Mouse (Mus musculus) MEL (cell line): Measurements from ENCODE around the gene Dtnb. TPM values are rescaled to one million over a fixed set of nuclear protein-coding genes. Genes with fewer than 3 reads are reported as not detected.

Experiments
- DNase-seq: peaks from one replicate; pipeline ENCODE4 v3.0.0; 2011; ENCODE audit warnings: low read depth, low spot score
- H3K27ac ChIP-seq: 2 replicates; pipeline ENCODE4 v1.5.1; 2012; ENCODE audit warnings: low read depth, mild to moderate bottlenecking, control low read depth, low read length, moderate library complexity; ENCODE audit not compliant: control insufficient read depth
- H3K27me3 ChIP-seq, 2 experiments: fragments of 150-350 bp in 1 of 2; sonication (generic) in 1 of 2; 2 replicates each; pipeline ENCODE4 v1.6.1; 2012; ENCODE audit warnings: low read length in 2 of 2, mild to moderate bottlenecking in 2 of 2, improper control_type of control experiment in 1 of 2, moderate library complexity in 1 of 2; ENCODE audit not compliant: insufficient read depth in 2 of 2, control insufficient read depth in 1 of 2
- H3K36me3 ChIP-seq, 2 experiments: 2 replicates each; pipeline ENCODE4 v1.6.1; 2012 to 2014; ENCODE audit warnings: low read length in 2 of 2, improper control_type of control experiment in 1 of 2, inconsistent platforms in 1 of 2, mild to moderate bottlenecking in 1 of 2; ENCODE audit not compliant: insufficient read depth in 2 of 2, control insufficient read depth in 1 of 2
- H3K4me1 ChIP-seq, 2 experiments: fragments of 150-350 bp in 1 of 2; sonication (generic) in 1 of 2; 2 replicates each; pipeline ENCODE4 v1.6.1; 2012; ENCODE audit warnings: low read length in 2 of 2, improper control_type of control experiment in 1 of 2, mild to moderate bottlenecking in 1 of 2; ENCODE audit not compliant: insufficient read depth in 2 of 2, control insufficient read depth in 1 of 2
- H3K4me3 ChIP-seq, 2 experiments: fragments of 150-350 bp in 1 of 2; sonication (generic) in 1 of 2; 2 replicates each; pipeline ENCODE4 v1.5.1; 2012; ENCODE audit warnings: low read depth in 2 of 2, low read length in 2 of 2, mild to moderate bottlenecking in 2 of 2, moderate library complexity in 2 of 2, control low read depth in 1 of 2, improper control_type of control experiment in 1 of 2; ENCODE audit not compliant: control insufficient read depth in 1 of 2, insufficient read depth in 1 of 2
- H3K79me2 ChIP-seq: 2 replicates; pipeline ENCODE4 v1.6.1; 2012; ENCODE audit warnings: mild to moderate bottlenecking, low read length, moderate library complexity; ENCODE audit not compliant: control insufficient read depth, poor library complexity, insufficient read depth
- H3K9ac ChIP-seq: 2 replicates; pipeline ENCODE4 v1.6.1; 2012; ENCODE audit warnings: low read depth, mild to moderate bottlenecking, control low read depth, low read length, moderate library complexity; ENCODE audit not compliant: control insufficient read depth, poor library complexity, severe bottlenecking
- H3K9me3 ChIP-seq: fragments of 150-350 bp; sonication (generic); replicated peaks from 2 replicates; pipeline ENCODE4 v1.6.1; 2012; ENCODE audit warnings: mild to moderate bottlenecking, low read length, improper control_type of control experiment, moderate library complexity; ENCODE audit not compliant: insufficient read depth
- BHLHE40 ChIP-seq: IDR thresholded peaks from 2 replicates; pipeline ENCODE4 v1.6.1; 2012; ENCODE audit warnings: low read depth, mild to moderate bottlenecking, inconsistent platforms, low read length, improper control_type of control experiment, borderline replicate concordance
- CHD1 ChIP-seq: IDR thresholded peaks from 2 replicates; pipeline ENCODE4 v1.6.1; 2012; ENCODE audit warnings: low read depth, mild to moderate bottlenecking, inconsistent platforms, low read length, improper control_type of control experiment
- E2F4 ChIP-seq: IDR thresholded peaks from 2 replicates; pipeline ENCODE4 v1.6.1; 2011; ENCODE audit warnings: low read depth, low read length, improper control_type of control experiment, borderline replicate concordance
- ELF1 ChIP-seq: IDR thresholded peaks from 2 replicates; pipeline ENCODE4 v1.6.1; 2014; ENCODE audit warnings: low read depth, mild to moderate bottlenecking, inconsistent platforms, low read length, improper control_type of control experiment, moderate library complexity
- EP300 ChIP-seq, 2 experiments: IDR thresholded peaks; 2 replicates each; pipeline ENCODE4 v1.6.1; 2011; ENCODE audit warnings: improper control_type of control experiment in 2 of 2, low read length in 2 of 2, low read depth in 1 of 2, mild to moderate bottlenecking in 1 of 2
- ETS1 ChIP-seq: IDR thresholded peaks from 2 replicates; pipeline ENCODE4 v1.6.1; 2012; ENCODE audit warnings: low read depth, mild to moderate bottlenecking, inconsistent platforms, low read length, improper control_type of control experiment, moderate library complexity
- GABPA ChIP-seq: IDR thresholded peaks from 2 replicates; pipeline ENCODE4 v1.6.1; 2012; ENCODE audit warnings: low read depth, mild to moderate bottlenecking, inconsistent platforms, low read length, improper control_type of control experiment, moderate library complexity
- GATA1 ChIP-seq: IDR thresholded peaks from 2 replicates; pipeline ENCODE4 v1.6.1; 2011; ENCODE audit warnings: low read depth, low read length, improper control_type of control experiment
- HCFC1 ChIP-seq: IDR thresholded peaks from 2 replicates; pipeline ENCODE4 v1.6.1; 2012; ENCODE audit warnings: low read depth, mild to moderate bottlenecking, inconsistent platforms, low read length, improper control_type of control experiment, moderate library complexity
- JUND ChIP-seq: IDR thresholded peaks from 2 replicates; pipeline ENCODE4 v1.6.1; 2011; ENCODE audit warnings: low read depth, mild to moderate bottlenecking, improper control_type of control experiment, low read length
- MAZ ChIP-seq: IDR thresholded peaks from 2 replicates; pipeline ENCODE4 v1.6.1; 2012; ENCODE audit warnings: low read depth, mild to moderate bottlenecking, inconsistent platforms, low read length, improper control_type of control experiment
- MEF2A ChIP-seq: IDR thresholded peaks from 2 replicates; pipeline ENCODE4 v1.6.1; 2014; ENCODE audit warnings: low read depth, mild to moderate bottlenecking, inconsistent platforms, low read length, improper control_type of control experiment; ENCODE audit not compliant: poor library complexity, insufficient replicate concordance, severe bottlenecking; ENCODE audit errors: extremely low read depth
- MXI1 ChIP-seq: IDR thresholded peaks from 2 replicates; pipeline ENCODE4 v1.6.1; 2011; ENCODE audit warnings: mild to moderate bottlenecking, low read depth, low read length, improper control_type of control experiment
- NRF1 ChIP-seq: IDR thresholded peaks from 2 replicates; pipeline ENCODE4 v1.6.1; 2014; ENCODE audit warnings: low read depth, mild to moderate bottlenecking, inconsistent platforms, low read length, improper control_type of control experiment, moderate library complexity; ENCODE audit not compliant: poor library complexity, insufficient read depth, severe bottlenecking
- POLR2A ChIP-seq, 2 experiments: IDR thresholded peaks; 2 replicates each; pipeline ENCODE4 v1.6.1; 2011 to 2012; ENCODE audit warnings: low read length in 2 of 2, mild to moderate bottlenecking in 2 of 2, control low read depth in 1 of 2, improper control_type of control experiment in 1 of 2, low read depth in 1 of 2, moderate library complexity in 1 of 2; ENCODE audit not compliant: control insufficient read depth in 1 of 2, insufficient read depth in 1 of 2, poor library complexity in 1 of 2
- POLR2AphosphoS5 ChIP-seq: IDR thresholded peaks from 2 replicates; pipeline ENCODE4 v1.6.1; 2012; ENCODE audit warnings: low read depth, borderline replicate concordance, mild to moderate bottlenecking, inconsistent platforms, low read length, moderate library complexity, mixed read lengths
- RCOR1 ChIP-seq: IDR thresholded peaks from 2 replicates; pipeline ENCODE4 v1.6.1; 2012; ENCODE audit warnings: low read depth, mild to moderate bottlenecking, inconsistent platforms, low read length, improper control_type of control experiment
- SIN3A ChIP-seq: IDR thresholded peaks from 2 replicates; pipeline ENCODE4 v1.6.1; 2012; ENCODE audit warnings: low read length, improper control_type of control experiment, inconsistent platforms
- TAL1 ChIP-seq: IDR thresholded peaks from 2 replicates; pipeline ENCODE4 v1.6.1; 2012; ENCODE audit warnings: mild to moderate bottlenecking, inconsistent platforms, low read length, moderate library complexity, mixed read lengths
- TCF12 ChIP-seq: IDR thresholded peaks from 2 replicates; pipeline ENCODE4 v1.6.1; 2014; ENCODE audit warnings: low read depth, mild to moderate bottlenecking, inconsistent platforms, low read length, improper control_type of control experiment, moderate library complexity
- USF1 ChIP-seq: IDR thresholded peaks from 2 replicates; pipeline ENCODE4 v1.6.1; 2014; ENCODE audit warnings: low read depth, mild to moderate bottlenecking, inconsistent platforms, low read length, improper control_type of control experiment, moderate library complexity
- ZC3H11A ChIP-seq: IDR thresholded peaks from 2 replicates; pipeline ENCODE4 v1.6.1; 2012; ENCODE audit warnings: low read depth, mild to moderate bottlenecking, inconsistent platforms, low read length, improper control_type of control experiment
- ZMIZ1 ChIP-seq: IDR thresholded peaks from 2 replicates; pipeline ENCODE4 v1.6.1; 2012; ENCODE audit warnings: low read depth, mild to moderate bottlenecking, inconsistent platforms, low read length, improper control_type of control experiment, moderate library complexity
- ZNF384 ChIP-seq: IDR thresholded peaks from 2 replicates; pipeline ENCODE4 v1.6.1; 2012; ENCODE audit warnings: low read depth, mild to moderate bottlenecking, inconsistent platforms, low read length, improper control_type of control experiment
- polyA plus RNA-seq, 2 experiments: library from polyadenylated mRNA; stranded (reverse) in 1 of 2; unstranded in 1 of 2; fragments of >175 nt in 1 of 2; fragments of >200 nt in 1 of 2; gene quantifications; 2 replicates each; pipeline versions ENCODE4 v1.2.1 to v1.2.4; 2012; ENCODE audit warnings: low replicate concordance in 2 of 2, low read depth in 1 of 2; ENCODE audit not compliant: insufficient read length in 2 of 2, insufficient read depth in 1 of 2, missing spikeins in 1 of 2
- total RNA-seq: library from RNA; depleted of rRNA; stranded (reverse); fragments of 300-350 nt; gene quantifications from 2 replicates; pipeline ENCODE4 v1.2.3, GENCODE M21; 2012

Gene Dtnb
- total and polyA plus RNA-seq, 3 experiments, result 18.6 to 24.9 TPM; not detected in 1

DNA sequence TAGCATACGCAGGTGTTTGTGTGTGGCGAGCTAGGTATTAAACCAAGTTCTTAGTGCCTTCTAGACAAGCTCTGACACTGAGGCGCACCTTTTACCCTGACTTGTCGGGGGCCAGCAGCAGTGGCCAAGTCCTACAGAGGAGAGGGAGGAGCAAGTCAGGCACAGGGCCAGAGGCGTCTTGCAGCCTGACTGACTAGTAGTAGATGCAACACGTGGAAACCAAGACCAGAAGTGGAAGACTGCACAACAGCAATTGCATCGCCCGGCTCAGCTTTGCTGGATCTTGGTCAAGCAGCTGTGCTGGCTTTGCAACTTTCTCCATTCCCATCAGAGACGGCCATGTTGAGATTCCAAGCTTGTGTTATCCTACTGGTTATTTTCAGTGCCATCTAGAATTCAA is 100.6 kb downstream of the Dtnb start:
- peaks cover 0 to 3% of the 10 kb centered on the region in 2 experiments; a peak in 2 of 4 replicates for H3K36me3 ChIP-seq
- no peak overlapping the region for H3K9ac ChIP-seq
- H3K9me3 ChIP-seq, result no peaks in the 10 kb centered on the region
- no peak overlapping the region for H3K4me3 ChIP-seq
- no peak overlapping the region for H3K27ac ChIP-seq
- H3K4me1 ChIP-seq, result no peaks in the 10 kb centered on the region; a peak in 1 of 4 replicates
- no peak for TF ChIP-seq RCOR1
- no peaks in the 10 kb centered on the region for H3K27me3 ChIP-seq
- H3K79me2 ChIP-seq, result no peaks in the 10 kb centered on the region
- no peak for DNase-seq

GRCm38 (mm10) chr12:3673886-3674285 is 101.7 kb downstream of the Dtnb start:
- Histone ChIP-seq H3K79me2 (no peaks in the 10 kb centered on the region), H3K27me3 (no peaks in the 10 kb centered on the region), H3K9ac (no peak overlapping the region), H3K4me1 (no peaks in the 10 kb centered on the region; a peak in 1 of 4 replicates), H3K27ac (no peak overlapping the region), H3K4me3 (no peak overlapping the region), H3K36me3 (peaks cover 0 to 3% of the 10 kb centered on the region in 2 experiments; a peak in 2 of 4 replicates), H3K9me3 (no peaks in the 10 kb centered on the region)
- TF ChIP-seq TCF12, result no peak
- no peak for TF ChIP-seq MAZ
- no peak for TF ChIP-seq SIN3A
- TF ChIP-seq POLR2A (IDR thresholded peaks at IDR 0.05; ENCODE audit: control insufficient read depth in 1 of 2, insufficient read depth in 1 of 2, low read depth in 1 of 2, low read length in 2 of 2, poor library complexity in 1 of 2), result no peak
- TF ChIP-seq ELF1, result no peak
- no peak for TF ChIP-seq ETS1
- no peak for TF ChIP-seq ZNF384
- no peak for TF ChIP-seq GABPA
- TF ChIP-seq ZC3H11A, result no peak
- no peak for TF ChIP-seq CHD1
- no peak for TF ChIP-seq USF1
- TF ChIP-seq JUND, result no peak
- no peak for TF ChIP-seq ZMIZ1
- no peak for TF ChIP-seq EP300 (IDR thresholded peaks at IDR 0.05; ENCODE audit: low read depth in 1 of 2, low read length in 2 of 2)
- TF ChIP-seq BHLHE40, result no peak
- no peak for DNase-seq

DNA sequence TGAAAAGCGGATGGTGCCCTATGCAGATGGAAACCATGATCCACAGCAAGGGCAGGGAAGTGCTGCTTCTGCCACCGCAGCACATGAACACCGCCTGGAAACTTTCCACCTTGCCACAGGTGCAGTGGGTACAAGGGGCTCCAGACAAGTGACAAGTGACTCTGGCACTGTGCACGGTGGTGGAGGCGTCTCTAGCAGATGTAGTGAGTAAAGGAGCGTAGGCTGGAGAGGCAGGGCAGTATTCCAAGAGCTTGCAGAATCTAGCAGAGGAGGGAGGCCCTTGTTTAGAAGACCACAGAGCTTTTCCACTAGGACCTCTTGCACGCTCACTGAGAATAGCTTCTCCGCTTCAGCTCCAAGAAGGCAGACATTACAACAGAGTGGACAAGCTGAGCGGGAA is 102.7 kb downstream of the Dtnb start:
- no peak overlapping the region for H3K9ac ChIP-seq
- peaks cover 0 to 3% of the 10 kb centered on the region in 2 experiments; a peak in 2 of 4 replicates for H3K36me3 ChIP-seq

More for the DNA sequence above, 102.7 kb downstream of the Dtnb start:
- H3K9me3 ChIP-seq, result no peaks in the 10 kb centered on the region
- H3K4me3 ChIP-seq, result no peak overlapping the region
- no peak for DNase-seq
- no peaks in the 10 kb centered on the region; a peak in 1 of 4 replicates for H3K4me1 ChIP-seq
- H3K27me3 ChIP-seq, result no peaks in the 10 kb centered on the region
- no peak overlapping the region for H3K27ac ChIP-seq
- H3K79me2 ChIP-seq, result no peaks in the 10 kb centered on the region
- TF ChIP-seq POLR2AphosphoS5 (no peak), GATA1 (no peak), TAL1 (no peak), ELF1 (no peak), GABPA (no peak), CHD1 (no peak), TCF12 (no peak), ZNF384 (no peak), HCFC1 (no peak), ZC3H11A (no peak), JUND (no peak), MEF2A (no peak), MXI1 (no peak), E2F4 (no peak), RCOR1 (no peak), NRF1 (no peak), MAZ (no peak)
